Mouse (Mus musculus): ENCODE measurements around the gene Aqp3. TPM values are rescaled to one million over a fixed set of nuclear protein-coding genes. Genes with fewer than 3 reads are reported as not detected.

Gene Aqp3
- polyA plus RNA-seq, 1 experiment from 2014 or later, result 0.24 TPM

GRCm38 (mm10) chr4:41118706-41119292 lies 20.8 kb upstream of the Aqp3 start:
- WGBS, result 68% methylated on average over 11 of the region's 11 CpGs
- Histone ChIP-seq H3K9ac (no peak overlapping the region), H3K4me2 (no peak overlapping the region), H3K27me3 (ENCODE audit: insufficient read depth, low read length) (no peaks in the 10 kb centered on the region), H3K36me3 (ENCODE audit: insufficient read depth) (peaks cover 84% of the 10 kb centered on the region), H3K4me3 (ENCODE audit: low read depth, low read length) (no peak overlapping the region), H3K4me1 (ENCODE audit: insufficient read depth) (peaks cover 5% of the 10 kb centered on the region; the same call in 1 of the 2 replicates), H3K9me3 (ENCODE audit: low read depth, low read length) (no peaks in the 10 kb centered on the region), H3K27ac (ENCODE audit: low read depth) (no peak overlapping the region)
- peak; percentile 33; the same call in 1 of the 2 replicates for ATAC-seq (ENCODE audit: insufficient read depth)
- peak; percentile 91 for TF ChIP-seq CTCF (IDR thresholded peaks at IDR 0.05; ENCODE audit: low read depth)
- DNase-seq, result peak; percentile 81

DNA sequence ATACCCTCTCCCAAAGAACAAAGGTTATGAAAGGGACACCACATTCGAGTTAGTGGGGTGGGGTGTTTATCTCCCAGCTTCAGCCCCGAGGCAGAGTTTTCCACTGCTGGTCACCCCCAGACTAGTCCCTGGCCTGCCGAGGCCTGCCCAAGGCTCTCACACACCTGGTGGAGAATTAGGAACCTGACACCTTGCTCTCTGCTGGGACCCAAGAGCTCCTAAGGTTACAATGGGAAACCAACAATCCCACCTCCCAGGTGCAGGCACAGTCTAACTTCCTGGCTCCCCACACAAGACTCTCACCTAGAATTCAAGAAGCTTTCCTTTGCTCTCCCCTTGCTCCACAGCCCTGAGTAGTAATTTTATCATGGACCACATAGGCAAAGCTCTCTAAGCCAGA lies 18.8 kb upstream of the Aqp3 start:
- Histone ChIP-seq H3K4me1 (ENCODE audit: insufficient read depth) (no peaks in the 10 kb centered on the region), H3K9ac (no peak overlapping the region), H3K9me3 (ENCODE audit: low read depth, low read length) (no peaks in the 10 kb centered on the region), H3K27me3 (ENCODE audit: insufficient read depth, low read length) (no peaks in the 10 kb centered on the region), H3K36me3 (ENCODE audit: insufficient read depth) (peaks cover 80% of the 10 kb centered on the region), H3K4me3 (ENCODE audit: low read depth, low read length) (no peak overlapping the region), H3K27ac (ENCODE audit: low read depth) (no peak overlapping the region), H3K4me2 (no peak overlapping the region)
- no peak for DNase-seq
- no peak for TF ChIP-seq CTCF (IDR thresholded peaks at IDR 0.05; ENCODE audit: low read depth)
- 83% methylated on average over 3 of the region's 3 CpGs for WGBS
- no peak for ATAC-seq (ENCODE audit: insufficient read depth)

DNA sequence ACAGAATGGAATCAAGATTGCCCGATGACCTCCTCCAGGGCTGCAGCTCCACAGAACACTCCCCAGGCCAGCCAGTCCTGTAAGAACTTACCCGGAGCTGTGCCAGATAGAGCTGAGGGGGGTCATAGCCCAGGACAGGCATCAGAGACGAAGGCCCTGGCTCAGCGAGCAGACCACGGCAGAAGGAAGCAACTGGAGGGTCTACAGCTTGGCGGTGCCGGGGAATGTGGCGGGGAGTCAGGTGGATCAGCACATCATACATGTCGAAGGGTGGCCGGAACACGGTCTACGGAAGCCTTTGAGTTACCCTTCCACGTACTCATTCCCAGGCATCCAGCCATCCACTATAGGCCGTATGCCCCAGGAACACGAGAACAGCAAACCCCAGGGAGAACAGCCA lies 17.8 kb upstream of the Aqp3 start:
- no peaks in the 10 kb centered on the region for H3K9me3 ChIP-seq (ENCODE audit: low read depth, low read length)
- no peak overlapping the region for H3K4me2 ChIP-seq
- H3K4me3 ChIP-seq (ENCODE audit: low read depth, low read length), result no peak overlapping the region
- no peaks in the 10 kb centered on the region for H3K27me3 ChIP-seq (ENCODE audit: insufficient read depth, low read length)
- no peak overlapping the region for H3K27ac ChIP-seq (ENCODE audit: low read depth)
- no peak overlapping the region for H3K9ac ChIP-seq
- 93% methylated on average over 15 of the region's 15 CpGs for WGBS
- H3K4me1 ChIP-seq (ENCODE audit: insufficient read depth), result no peaks in the 10 kb centered on the region
- TF ChIP-seq CTCF (IDR thresholded peaks at IDR 0.05; ENCODE audit: low read depth), result no peak
- ATAC-seq (ENCODE audit: insufficient read depth), result no peak
- H3K36me3 ChIP-seq (ENCODE audit: insufficient read depth), result peaks cover 70% of the 10 kb centered on the region
- no peak for DNase-seq

GRCm38 (mm10) chr4:41115074-41115473 lies 17.1 kb upstream of the Aqp3 start:
- no peaks in the 10 kb centered on the region for H3K4me1 ChIP-seq (ENCODE audit: insufficient read depth)
- DNase-seq, result no peak
- no peak overlapping the region for H3K9ac ChIP-seq
- no peak for ATAC-seq (ENCODE audit: insufficient read depth)
- no peak for TF ChIP-seq CTCF (IDR thresholded peaks at IDR 0.05; ENCODE audit: low read depth)
- H3K4me2 ChIP-seq, result no peak overlapping the region
- no peak overlapping the region for H3K27ac ChIP-seq (ENCODE audit: low read depth)
- no peaks in the 10 kb centered on the region for H3K9me3 ChIP-seq (ENCODE audit: low read depth, low read length)
- 87% methylated on average over 6 of the region's 6 CpGs for WGBS
- H3K4me3 ChIP-seq (ENCODE audit: low read depth, low read length), result no peak overlapping the region
- no peaks in the 10 kb centered on the region for H3K27me3 ChIP-seq (ENCODE audit: insufficient read depth, low read length)
- peaks cover 63% of the 10 kb centered on the region for H3K36me3 ChIP-seq (ENCODE audit: insufficient read depth)

- no peak for TF ChIP-seq CTCF (IDR thresholded peaks at IDR 0.05; ENCODE audit: low read depth)
- DNase-seq (no peak), ATAC-seq (ENCODE audit: insufficient read depth) (no peak)
- Histone ChIP-seq H3K27me3 (ENCODE audit: insufficient read depth, low read length) (no peaks in the 10 kb centered on the region), H3K4me1 (ENCODE audit: insufficient read depth) (no peaks in the 10 kb centered on the region), H3K36me3 (ENCODE audit: insufficient read depth) (peaks cover 57% of the 10 kb centered on the region), H3K4me2 (no peak overlapping the region), H3K9me3 (ENCODE audit: low read depth, low read length) (no peaks in the 10 kb centered on the region), H3K27ac (ENCODE audit: low read depth) (no peak overlapping the region), H3K9ac (no peak overlapping the region), H3K4me3 (ENCODE audit: low read depth, low read length) (no peak overlapping the region)
- WGBS, result 83% methylated on average over 9 of the region's 9 CpGs
Observed at GRCm38 (mm10) chr4:41114358-41115070, 16.5 kb upstream of the Aqp3 start.

GRCm38 (mm10) chr4:41108717-41109425 lies 10.9 kb upstream of the Aqp3 start:
- H3K36me3 ChIP-seq (ENCODE audit: insufficient read depth), result peaks cover 2% of the 10 kb centered on the region; the same call in 1 of the 2 replicates
- 66% methylated on average over 10 of the region's 10 CpGs for WGBS
- H3K9me3 ChIP-seq (ENCODE audit: low read depth, low read length), result no peaks in the 10 kb centered on the region
- H3K4me1 ChIP-seq (ENCODE audit: insufficient read depth), result no peaks in the 10 kb centered on the region
- no peak overlapping the region for H3K4me2 ChIP-seq
- no peak overlapping the region for H3K9ac ChIP-seq
- DNase-seq (no peak), ATAC-seq (ENCODE audit: insufficient read depth) (no peak)
- no peak for TF ChIP-seq CTCF (IDR thresholded peaks at IDR 0.05; ENCODE audit: low read depth)
- H3K4me3 ChIP-seq (ENCODE audit: low read depth, low read length), result no peak overlapping the region
- H3K27ac ChIP-seq (ENCODE audit: low read depth), result no peak overlapping the region
- no peaks in the 10 kb centered on the region for H3K27me3 ChIP-seq (ENCODE audit: insufficient read depth, low read length)

- TF ChIP-seq CTCF (IDR thresholded peaks at IDR 0.05; ENCODE audit: low read depth), result no peak
- Histone ChIP-seq H3K4me2 (no peak overlapping the region), H3K9me3 (ENCODE audit: low read depth, low read length) (no peaks in the 10 kb centered on the region), H3K4me1 (ENCODE audit: insufficient read depth) (no peaks in the 10 kb centered on the region), H3K27ac (ENCODE audit: low read depth) (no peak overlapping the region), H3K36me3 (ENCODE audit: insufficient read depth) (no peaks in the 10 kb centered on the region), H3K27me3 (ENCODE audit: insufficient read depth, low read length) (no peaks in the 10 kb centered on the region), H3K9ac (no peak overlapping the region), H3K4me3 (ENCODE audit: low read depth, low read length) (no peak overlapping the region)
- DNase-seq, result peak; percentile 61
- 0 out of 2 replicates have a peak, but pooled peaks have one; percentile 31 for ATAC-seq (ENCODE audit: insufficient read depth)
- 47% methylated on average over 4 of the region's 4 CpGs for WGBS
Observed at GRCm38 (mm10) chr4:41107440-41107839, 9.5 kb upstream of the Aqp3 start.

Measured in lung, embryonic 14.5 days (tissue).